Mouse (Mus musculus) forebrain, embryonic 11.5 days (tissue): Measurements from ENCODE around the gene Sgpp1. TPM values are rescaled to one million over a fixed set of nuclear protein-coding genes. Genes with fewer than 3 reads are reported as not detected.

Source experiments
- ATAC-seq: fragments of 200-750 bp; cut with Nextera tagmentation; replicated peaks from 2 replicates; pipeline ENCODE4 v1.8.0; 2017; ENCODE audit warnings: moderate TSS enrichment; ENCODE audit not compliant: low FRiP score
- DNase-seq: peaks from one replicate; pipeline ENCODE4 v3.0.0-alpha.2; 2017; ENCODE audit warnings: low spot score
- H3K27ac ChIP-seq: fragments of 300-500 bp; sonication (generic); 2 replicates; pipeline ENCODE4 v1.5.1; 2014; ENCODE audit warnings: low read depth, low read length
- H3K27me3 ChIP-seq: fragments of 300-500 bp; sonication (generic); 2 replicates; pipeline ENCODE4 v1.6.1; 2014; ENCODE audit warnings: mild to moderate bottlenecking, low read length, mixed read lengths; ENCODE audit not compliant: control insufficient read depth, insufficient read depth
- H3K36me3 ChIP-seq: fragments of 300-500 bp; sonication (generic); 2 replicates; pipeline ENCODE4 v1.6.1; 2014; ENCODE audit warnings: mild to moderate bottlenecking, low read length, moderate library complexity, mixed read lengths; ENCODE audit not compliant: control insufficient read depth, insufficient read depth
- H3K4me1 ChIP-seq: fragments of 300-500 bp; sonication (generic); replicated peaks from 2 replicates; pipeline ENCODE4 v1.6.1; 2014; ENCODE audit warnings: low read length, mixed read lengths; ENCODE audit not compliant: control insufficient read depth, insufficient read depth
- H3K4me2 ChIP-seq: fragments of 300-500 bp; sonication (generic); 2 replicates; pipeline ENCODE4 v1.6.1; 2014; ENCODE audit warnings: low read depth, mild to moderate bottlenecking, low read length, moderate library complexity, mixed read lengths; ENCODE audit not compliant: severe bottlenecking
- H3K4me3 ChIP-seq: fragments of 300-500 bp; sonication (generic); 2 replicates; pipeline ENCODE4 v1.5.1; 2014; ENCODE audit warnings: low read depth, low read length
- H3K9ac ChIP-seq: fragments of 300-500 bp; sonication (generic); 2 replicates; pipeline ENCODE4 v1.6.1; 2014; ENCODE audit warnings: low read length
- H3K9me3 ChIP-seq: fragments of 300-500 bp; sonication (generic); 2 replicates; pipeline ENCODE4 v1.6.1; 2016; ENCODE audit warnings: low read length, mixed read lengths; ENCODE audit not compliant: control insufficient read depth
- WGBS: fragments of 180-500 bp; shearing (Covaris S2); extraction: QIAGEN DNeasy Blood & Tissue Kit; methylation state at CpG from one replicate; pipeline ENCODE4 v1.1.7; 2014; 5-methylcytosine and 5-hydroxymethylcytosine counted together
- polyA plus RNA-seq: library from polyadenylated mRNA; unstranded; fragments of >200 nt; fragmentation: Nextera tagmentation; extraction: Ambion mirVana; gene quantifications from 2 replicates; pipeline ENCODE4 v1.2.1, GENCODE M21; 2014

Gene Sgpp1
- polyA plus RNA-seq, 1 experiment from 2014 or later: 9.2 TPM

- no peaks in the 10 kb centered on the region for H3K9me3 ChIP-seq
- H3K36me3 ChIP-seq: no peaks in the 10 kb centered on the region
- no peak overlapping the region for H3K27ac ChIP-seq
- 0 out of 2 replicates have a peak, but pooled peaks cover 2% of the 10 kb centered on the region for H3K27me3 ChIP-seq
- WGBS: 73% methylated on average over 1 of the region's 1 CpGs
- H3K9ac ChIP-seq: no peak overlapping the region
- no peak overlapping the region for H3K4me2 ChIP-seq
- no peak overlapping the region for H3K4me3 ChIP-seq
- no peak for ATAC-seq
- H3K4me1 ChIP-seq: peaks cover 5% of the 10 kb centered on the region; the same call in 1 of the 2 replicates
- DNase-seq: no peak
Measured at GRCm38 (mm10) chr12:75729876-75730275, 5.7 kb downstream of the Sgpp1 start.

- DNase-seq (no peak), ATAC-seq (no peak)
- no peaks in the 10 kb centered on the region for H3K9me3 ChIP-seq
- H3K4me3 ChIP-seq: no peak overlapping the region
- no peaks in the 10 kb centered on the region for H3K27me3 ChIP-seq
- no peak overlapping the region for H3K9ac ChIP-seq
- H3K4me1 ChIP-seq: no peaks in the 10 kb centered on the region
- no peak overlapping the region for H3K4me2 ChIP-seq
- WGBS: 93% methylated on average over 15 of the region's 15 CpGs
- no peak overlapping the region for H3K27ac ChIP-seq
- no peaks in the 10 kb centered on the region for H3K36me3 ChIP-seq
Measured at GRCm38 (mm10) chr12:75727333-75728125, 8.0 kb downstream of the Sgpp1 start.

- ATAC-seq: no peak
- WGBS: 84% methylated on average over 8 of the region's 8 CpGs
- no peak overlapping the region for H3K4me2 ChIP-seq
Measured at GRCm38 (mm10) chr12:75726349-75726861, 9.1 kb downstream of the Sgpp1 start.

GRCm38 (mm10) chr12:75724621-75725324 is 10.8 kb downstream of the Sgpp1 start:
- Histone ChIP-seq H3K27me3 (no peaks in the 10 kb centered on the region), H3K27ac (no peak overlapping the region), H3K4me1 (no peaks in the 10 kb centered on the region), H3K9ac (no peak overlapping the region), H3K36me3 (no peaks in the 10 kb centered on the region), H3K4me2 (no peak overlapping the region), H3K9me3 (no peaks in the 10 kb centered on the region), H3K4me3 (no peak overlapping the region)
- DNase-seq (no peak), ATAC-seq (no peak)
- WGBS: 93% methylated on average over 14 of the region's 14 CpGs

More at GRCm38 (mm10) chr12:75726349-75726861, 9.1 kb downstream of the Sgpp1 start:
- no peaks in the 10 kb centered on the region for H3K27me3 ChIP-seq
- H3K9me3 ChIP-seq: no peaks in the 10 kb centered on the region
- H3K27ac ChIP-seq: no peak overlapping the region
- no peak overlapping the region for H3K9ac ChIP-seq
- H3K36me3 ChIP-seq: no peaks in the 10 kb centered on the region
- H3K4me1 ChIP-seq: no peaks in the 10 kb centered on the region
- DNase-seq: no peak
- no peak overlapping the region for H3K4me3 ChIP-seq

- no peaks in the 10 kb centered on the region for H3K9me3 ChIP-seq
- H3K27me3 ChIP-seq: no peaks in the 10 kb centered on the region
- DNase-seq: no peak
Measured at GRCm38 (mm10) chr12:75723839-75724463, 11.6 kb downstream of the Sgpp1 start.

GRCm38 (mm10) chr12:75721941-75722340 is 13.6 kb downstream of the Sgpp1 start:
- H3K27ac ChIP-seq: no peak overlapping the region
- WGBS: 13% methylated on average over 4 of the region's 4 CpGs

More at GRCm38 (mm10) chr12:75723839-75724463, 11.6 kb downstream of the Sgpp1 start:
- no peak for ATAC-seq
- no peaks in the 10 kb centered on the region for H3K4me1 ChIP-seq
- no peak overlapping the region for H3K4me2 ChIP-seq
- no peaks in the 10 kb centered on the region for H3K36me3 ChIP-seq
- no peak overlapping the region for H3K9ac ChIP-seq
- no peak overlapping the region for H3K4me3 ChIP-seq
- no peak overlapping the region for H3K27ac ChIP-seq
- 92% methylated on average over 11 of the region's 11 CpGs for WGBS

GRCm38 (mm10) chr12:75721006-75721405 is 14.5 kb downstream of the Sgpp1 start:
- Histone ChIP-seq H3K4me1 (no peaks in the 10 kb centered on the region), H3K4me3 (no peak overlapping the region), H3K9me3 (no peaks in the 10 kb centered on the region), H3K36me3 (no peaks in the 10 kb centered on the region), H3K27me3 (no peaks in the 10 kb centered on the region), H3K9ac (no peak overlapping the region), H3K27ac (no peak overlapping the region), H3K4me2 (no peak overlapping the region)
- DNase-seq (no peak), ATAC-seq (no peak)
- 75% methylated on average over 9 of the region's 9 CpGs for WGBS

More at GRCm38 (mm10) chr12:75721941-75722340, 13.6 kb downstream of the Sgpp1 start:
- Histone ChIP-seq H3K9ac (no peak overlapping the region), H3K4me1 (no peaks in the 10 kb centered on the region), H3K4me2 (no peak overlapping the region), H3K4me3 (no peak overlapping the region), H3K27me3 (no peaks in the 10 kb centered on the region), H3K36me3 (no peaks in the 10 kb centered on the region), H3K9me3 (no peaks in the 10 kb centered on the region)
- ATAC-seq (no peak), DNase-seq (no peak)

- Histone ChIP-seq H3K4me1 (no peaks in the 10 kb centered on the region), H3K9ac (no peak overlapping the region), H3K27me3 (no peaks in the 10 kb centered on the region), H3K27ac (no peak overlapping the region), H3K4me3 (no peak overlapping the region), H3K36me3 (no peaks in the 10 kb centered on the region), H3K9me3 (no peaks in the 10 kb centered on the region), H3K4me2 (no peak overlapping the region)
- no peak for DNase-seq
- 89% methylated on average over 9 of the region's 9 CpGs for WGBS
- ATAC-seq: no peak
Measured at GRCm38 (mm10) chr12:75713596-75713995, 21.9 kb downstream of the Sgpp1 start.
